Mouse (Mus musculus) limb, embryonic 14.5 days (tissue): Measurements from ENCODE around the gene Rhobtb1. TPM values are rescaled to one million over a fixed set of nuclear protein-coding genes. Genes with fewer than 3 reads are reported as not detected.

Experiments used
- ATAC-seq: fragments of 200-750 bp; cut with Nextera tagmentation; 2 replicates; pipeline ENCODE4 v1.8.0; 2017; ENCODE audit warnings: low read depth, moderate number of reproducible peaks, moderate TSS enrichment; ENCODE audit not compliant: low FRiP score
- DNase-seq: peaks from one replicate; pipeline ENCODE4 v3.0.0-alpha.2; 2015; ENCODE audit warnings: low spot score
- H3K27ac ChIP-seq: fragments of 300-500 bp; sonication (generic); replicated peaks from 2 replicates; pipeline ENCODE4 v1.5.1; 2014; ENCODE audit warnings: low read depth, mild to moderate bottlenecking, low read length, moderate library complexity, mixed read lengths
- H3K27me3 ChIP-seq: fragments of 300-500 bp; sonication (generic); 2 replicates; pipeline ENCODE4 v1.6.1; 2014; ENCODE audit warnings: low read length, mixed read lengths; ENCODE audit not compliant: control insufficient read depth, insufficient read depth
- H3K36me3 ChIP-seq: fragments of 300-500 bp; sonication (generic); 2 replicates; pipeline ENCODE4 v1.6.1; 2014; ENCODE audit warnings: mild to moderate bottlenecking, low read length, moderate library complexity, mixed read lengths; ENCODE audit not compliant: control insufficient read depth, insufficient read depth
- H3K4me1 ChIP-seq: fragments of 300-500 bp; sonication (generic); 2 replicates; pipeline ENCODE4 v1.6.1; 2014; ENCODE audit warnings: antibody characterized with exemption, low read length, mixed read lengths; ENCODE audit not compliant: control insufficient read depth, insufficient read depth
- H3K4me2 ChIP-seq: fragments of 300-500 bp; sonication (generic); replicated peaks from 2 replicates; pipeline ENCODE4 v1.6.1; 2014; ENCODE audit warnings: low read depth, mild to moderate bottlenecking, low read length, moderate library complexity; ENCODE audit not compliant: severe bottlenecking
- H3K4me3 ChIP-seq: fragments of 300-500 bp; sonication (generic); replicated peaks from 2 replicates; pipeline ENCODE4 v1.5.1; 2014; ENCODE audit warnings: low read length
- H3K9ac ChIP-seq: fragments of 300-500 bp; sonication (generic); 2 replicates; pipeline ENCODE4 v1.6.1; 2014; ENCODE audit warnings: mild to moderate bottlenecking, low read depth, low read length, moderate library complexity; ENCODE audit not compliant: severe bottlenecking
- H3K9me3 ChIP-seq: fragments of 300-500 bp; sonication (generic); 2 replicates; pipeline ENCODE4 v1.6.1; 2016; ENCODE audit warnings: low read length; ENCODE audit not compliant: control insufficient read depth
- POLR2A ChIP-seq: fragments of 200-500 bp; IDR thresholded peaks from 2 replicates; pipeline ENCODE4 v1.8.0; 2012; ENCODE audit warnings: inconsistent platforms, mild to moderate bottlenecking, moderate library complexity, borderline replicate concordance; ENCODE audit not compliant: insufficient read depth, insufficient read length; ENCODE audit errors: extremely low read depth
- WGBS: fragments of 180-500 bp; shearing (Covaris S2); extraction: QIAGEN DNeasy Blood & Tissue Kit; methylation state at CpG from one replicate; pipeline ENCODE4 v1.1.7; 2014; 5-methylcytosine and 5-hydroxymethylcytosine counted together
- polyA plus RNA-seq, 2 experiments: library from polyadenylated mRNA; depleted of rRNA in 1 of 2; stranded (reverse) in 1 of 2; unstranded in 1 of 2; fragments of >200 nt; fragmentation: Nextera tagmentation in 1 of 2; extraction: Ambion mirVana in 1 of 2; gene quantifications; 2 replicates each; pipeline versions ENCODE4 v1.2.1 to v1.2.3; 2012 to 2014

The Rhobtb1 gene
- polyA plus RNA-seq, 2 experiments, result 17.5 to 35.0 TPM

GRCm38 (mm10) chr10:69126546-69126945 lies 24.7 kb upstream of the Rhobtb1 start:
- no peaks in the 10 kb centered on the region for H3K9me3 ChIP-seq
- no peak for DNase-seq
- no peak overlapping the region for H3K4me2 ChIP-seq
- no peak overlapping the region for H3K4me3 ChIP-seq
- 95% methylated on average over 2 of the region's 2 CpGs for WGBS
- no peak for TF ChIP-seq POLR2A
- no peak for ATAC-seq
- no peak overlapping the region for H3K9ac ChIP-seq
- H3K27me3 ChIP-seq, result no peaks in the 10 kb centered on the region
- no peaks in the 10 kb centered on the region for H3K4me1 ChIP-seq
- no peak overlapping the region for H3K27ac ChIP-seq
- H3K36me3 ChIP-seq, result no peaks in the 10 kb centered on the region

DNA sequence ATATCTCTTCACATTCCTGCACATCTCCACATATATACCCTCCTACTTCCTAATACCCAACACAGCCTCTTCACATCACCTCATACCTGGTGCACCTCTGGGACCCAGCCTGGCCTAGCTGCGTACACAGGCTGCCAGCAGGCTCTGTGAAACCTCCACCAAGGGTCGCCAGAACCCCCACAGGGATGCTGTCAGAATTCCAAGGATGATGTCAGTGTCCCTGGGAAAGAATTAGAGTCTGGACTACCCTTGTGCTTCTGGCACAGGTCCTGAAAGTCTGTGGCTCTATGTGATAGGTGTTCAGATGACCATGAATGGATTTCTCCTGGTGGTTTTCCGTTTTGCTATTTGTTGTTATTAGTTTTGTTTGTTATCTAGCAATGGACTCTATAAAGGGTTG lies 22.7 kb upstream of the Rhobtb1 start:
- H3K4me3 ChIP-seq, result no peak overlapping the region
- H3K4me2 ChIP-seq, result no peak overlapping the region
- no peaks in the 10 kb centered on the region for H3K27me3 ChIP-seq
- ATAC-seq (no peak), DNase-seq (no peak)
- no peak overlapping the region for H3K27ac ChIP-seq
- H3K9ac ChIP-seq, result no peak overlapping the region
- no peaks in the 10 kb centered on the region for H3K36me3 ChIP-seq
- WGBS, result 82% methylated on average over 3 of the region's 3 CpGs
- no peak for TF ChIP-seq POLR2A
- H3K4me1 ChIP-seq, result no peaks in the 10 kb centered on the region
- no peaks in the 10 kb centered on the region for H3K9me3 ChIP-seq

DNA sequence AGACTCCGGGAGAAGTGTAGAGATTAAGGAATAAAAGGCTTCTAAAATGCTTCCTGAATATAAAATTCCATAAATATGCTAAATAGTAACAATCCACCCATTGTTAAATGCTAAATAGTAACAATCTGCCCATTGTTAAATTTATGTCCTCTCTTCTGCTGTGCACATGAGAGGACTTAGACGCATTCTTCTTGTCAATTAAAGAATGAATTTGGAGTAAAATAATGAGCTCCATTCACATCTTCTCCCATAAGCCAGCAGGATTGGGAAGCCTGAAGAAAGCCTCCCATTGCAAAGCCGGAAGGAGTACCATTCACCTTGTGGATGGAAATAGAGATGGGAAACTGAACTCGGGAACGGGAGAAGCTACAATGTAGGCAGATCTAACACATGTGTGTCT lies 20.6 kb upstream of the Rhobtb1 start:
- no peaks in the 10 kb centered on the region for H3K4me1 ChIP-seq
- no peak overlapping the region for H3K4me3 ChIP-seq
- WGBS, result 55% methylated on average over 5 of the region's 5 CpGs
- H3K27me3 ChIP-seq, result no peaks in the 10 kb centered on the region
- H3K36me3 ChIP-seq, result no peaks in the 10 kb centered on the region
- H3K27ac ChIP-seq, result no peak overlapping the region
- ATAC-seq (no peak), DNase-seq (no peak)
- no peak overlapping the region for H3K4me2 ChIP-seq
- H3K9me3 ChIP-seq, result no peaks in the 10 kb centered on the region
- TF ChIP-seq POLR2A, result no peak
- no peak overlapping the region for H3K9ac ChIP-seq

- no peak for DNase-seq
- Histone ChIP-seq H3K9me3 (no peaks in the 10 kb centered on the region), H3K4me3 (no peak overlapping the region), H3K9ac (no peak overlapping the region), H3K4me1 (no peaks in the 10 kb centered on the region), H3K4me2 (no peak overlapping the region), H3K27ac (no peak overlapping the region), H3K36me3 (no peaks in the 10 kb centered on the region), H3K27me3 (no peaks in the 10 kb centered on the region)
- ATAC-seq, result no peak
- TF ChIP-seq POLR2A, result no peak
Measured at GRCm38 (mm10) chr10:69134356-69134755, 16.9 kb upstream of the Rhobtb1 start.

DNA sequence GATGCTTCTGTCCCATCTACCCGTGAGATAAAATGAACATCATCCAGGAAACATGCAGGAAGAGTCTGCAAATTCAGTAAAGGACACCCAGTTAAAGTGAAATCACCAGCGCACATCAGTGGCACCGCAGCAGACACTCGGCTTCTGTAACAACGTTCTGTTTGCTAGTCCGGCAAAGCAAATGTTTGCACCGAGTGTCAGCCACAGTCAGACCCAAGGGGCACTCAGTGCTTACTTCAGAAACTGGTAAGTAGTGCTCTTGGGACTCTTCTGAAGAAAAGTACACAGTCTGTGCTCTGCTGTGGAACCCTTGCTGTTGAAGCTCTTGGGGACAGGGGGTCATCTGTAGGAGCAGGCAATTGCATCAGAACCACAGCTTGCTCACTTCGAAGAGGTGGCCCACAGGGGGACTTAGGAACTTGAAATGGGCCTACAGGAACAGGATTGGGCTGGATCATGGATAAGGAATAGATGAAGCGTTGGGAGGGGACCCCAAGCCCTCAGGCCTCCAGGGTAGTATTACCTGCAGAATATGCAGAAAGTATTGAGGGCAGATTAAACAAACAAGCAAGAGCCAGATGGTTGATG lies 14.9 kb upstream of the Rhobtb1 start:
- DNase-seq (no peak), ATAC-seq (no peak)
- WGBS, result 65% methylated on average over 9 of the region's 9 CpGs
- Histone ChIP-seq H3K9ac (no peak overlapping the region), H3K9me3 (no peaks in the 10 kb centered on the region), H3K27me3 (no peaks in the 10 kb centered on the region), H3K36me3 (no peaks in the 10 kb centered on the region), H3K4me1 (no peaks in the 10 kb centered on the region), H3K27ac (no peak overlapping the region), H3K4me3 (no peak overlapping the region), H3K4me2 (no peak overlapping the region)
- no peak for TF ChIP-seq POLR2A

GRCm38 (mm10) chr10:69149252-69149651 lies 2.0 kb upstream of the Rhobtb1 start:
- no peak for DNase-seq
- ATAC-seq, result no peak
- no peak overlapping the region for H3K4me2 ChIP-seq
- 85% methylated on average over 7 of the region's 7 CpGs for WGBS
- H3K27me3 ChIP-seq, result no peaks in the 10 kb centered on the region
- no peaks in the 10 kb centered on the region for H3K36me3 ChIP-seq
- no peak for TF ChIP-seq POLR2A
- H3K9me3 ChIP-seq, result no peaks in the 10 kb centered on the region
- no peak overlapping the region for H3K27ac ChIP-seq
- no peak overlapping the region for H3K9ac ChIP-seq
- H3K4me1 ChIP-seq, result no peaks in the 10 kb centered on the region
- no peak overlapping the region for H3K4me3 ChIP-seq
